Mouse (Mus musculus) thymus, postnatal 0 days (tissue): ENCODE data around the gene St6galnac5. TPM values are rescaled to one million over a fixed set of nuclear protein-coding genes. Genes with fewer than 3 reads are reported as not detected.
"Not testable (repeated sequence)": the region's sequence is repeated elsewhere in the genome, so short reads cannot be mapped to it uniquely, and the experiment has no call there.

Experiments used
- DNase-seq: peaks from one replicate; pipeline ENCODE4 v3.0.0-alpha.2; 2015; ENCODE audit warnings: low spot score
- polyA plus RNA-seq: library from polyadenylated mRNA; unstranded; fragments of >200 nt; fragmentation: Nextera tagmentation; extraction: Ambion mirVana; gene quantifications from 2 replicates; pipeline ENCODE4 v1.2.1, GENCODE M21; 2015

The St6galnac5 gene
- polyA plus RNA-seq, 1 experiment from 2014 or later = 0.23 TPM

DNA sequence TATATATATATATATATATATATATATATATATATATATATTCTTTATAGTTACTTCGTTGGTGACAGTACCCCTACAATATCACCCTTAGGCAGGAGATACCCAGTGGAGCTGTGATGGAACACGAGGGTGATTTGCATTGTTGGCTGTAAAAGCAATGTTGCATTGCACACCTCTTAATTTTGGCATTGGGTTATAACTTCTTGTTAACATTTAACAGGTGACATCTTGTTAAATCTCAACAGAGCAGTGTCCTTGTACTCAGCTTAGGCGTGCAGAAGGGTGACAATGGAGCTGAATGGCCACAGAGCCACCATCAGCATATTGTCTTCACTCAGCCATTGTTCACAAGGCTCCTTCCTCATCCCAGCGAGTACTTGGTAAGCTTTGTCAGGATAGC, 185.8 kb downstream of the St6galnac5 start:
- no peak for DNase-seq

DNA sequence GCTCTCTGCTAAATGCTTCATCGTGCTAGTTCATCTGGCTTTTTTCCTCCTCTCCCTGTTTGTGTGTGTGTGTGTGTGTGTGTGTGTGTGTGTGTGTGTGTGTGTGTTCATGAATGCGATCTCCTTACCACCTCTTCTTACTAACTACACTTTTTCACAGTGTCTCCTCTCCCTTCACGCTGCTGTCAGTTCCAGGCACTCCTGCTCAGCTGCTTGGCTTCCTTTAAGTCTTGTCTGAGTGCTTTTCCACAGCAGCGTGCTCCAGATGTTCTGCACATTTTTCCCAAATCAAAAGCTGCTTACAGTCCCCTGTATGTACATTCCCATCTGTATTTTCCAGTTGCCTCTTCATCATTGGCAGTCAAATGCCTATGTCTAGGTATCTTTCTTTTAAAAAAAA, 189.0 kb downstream of the St6galnac5 start:
- DNase-seq = no peak

DNA sequence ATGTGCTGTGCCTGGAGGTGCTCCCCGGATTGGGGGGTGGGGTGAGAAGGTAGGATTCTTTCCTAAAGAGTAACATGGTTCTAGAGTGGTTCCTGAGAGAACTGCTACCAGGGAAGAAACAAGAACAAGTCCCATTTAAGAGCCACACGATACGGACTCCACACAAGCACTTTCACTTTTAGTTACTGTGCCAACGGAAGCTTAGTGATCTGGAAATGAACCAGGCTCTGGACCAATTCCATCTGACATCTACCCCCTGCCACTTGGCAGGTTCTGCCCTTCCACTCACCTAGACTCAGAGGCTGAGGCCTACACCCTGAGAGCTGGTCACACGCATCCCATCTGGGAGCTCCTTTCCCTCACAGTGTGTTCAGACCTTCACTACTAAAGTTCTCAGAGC, 189.4 kb downstream of the St6galnac5 start:
- no peak for DNase-seq

DNA sequence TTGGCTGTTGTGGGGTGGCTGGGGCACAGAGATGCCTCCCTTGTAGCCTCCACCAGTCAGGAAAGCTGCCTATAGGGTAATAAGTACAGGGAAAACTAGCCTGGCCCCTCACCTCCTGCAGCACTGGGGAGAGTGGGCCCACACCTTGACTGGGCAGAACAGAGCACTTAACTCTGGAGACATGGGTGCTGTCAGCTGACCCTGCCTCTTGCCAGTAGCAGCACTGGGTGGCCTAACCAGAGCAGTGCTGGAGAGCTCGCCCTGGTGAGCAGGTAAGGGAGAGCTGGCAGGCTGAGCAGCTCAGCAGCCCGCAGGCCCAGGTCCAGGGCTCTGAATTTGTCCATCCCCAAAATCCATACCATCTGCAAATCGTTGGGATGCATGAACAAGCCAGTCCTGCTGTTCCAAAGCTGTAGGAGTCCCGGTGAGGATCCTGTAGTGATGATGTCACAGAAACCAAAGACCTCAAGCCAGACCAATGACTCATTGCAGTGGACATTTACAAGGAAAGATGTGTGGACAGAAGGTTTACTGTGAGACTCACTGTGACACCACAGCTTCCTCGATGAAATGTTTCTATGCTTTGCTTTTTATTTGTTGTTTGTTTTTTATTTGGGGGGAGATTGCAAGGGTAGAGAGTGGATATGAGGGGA, 193.6 kb downstream of the St6galnac5 start:
- DNase-seq = not testable (repeated sequence)

DNA sequence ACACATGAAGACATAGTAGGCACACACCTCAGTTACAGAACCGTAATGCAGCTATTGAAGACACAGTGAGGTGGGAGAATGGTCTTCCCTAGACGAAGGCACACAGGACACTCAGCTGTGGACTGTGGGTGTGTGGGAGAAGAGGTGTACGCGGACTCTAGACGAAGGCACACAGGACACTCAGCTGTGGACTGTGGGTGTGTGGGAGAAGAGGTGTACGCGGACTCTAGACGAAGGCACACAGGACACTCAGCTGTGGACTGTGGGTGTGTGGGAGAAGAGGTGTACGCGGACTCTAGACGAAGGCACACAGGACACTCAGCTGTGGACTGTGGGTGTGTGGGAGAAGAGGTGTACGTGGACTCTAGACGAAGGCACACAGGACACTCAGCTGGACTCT, 197.7 kb downstream of the St6galnac5 start:
- DNase-seq = not testable (repeated sequence)

DNA sequence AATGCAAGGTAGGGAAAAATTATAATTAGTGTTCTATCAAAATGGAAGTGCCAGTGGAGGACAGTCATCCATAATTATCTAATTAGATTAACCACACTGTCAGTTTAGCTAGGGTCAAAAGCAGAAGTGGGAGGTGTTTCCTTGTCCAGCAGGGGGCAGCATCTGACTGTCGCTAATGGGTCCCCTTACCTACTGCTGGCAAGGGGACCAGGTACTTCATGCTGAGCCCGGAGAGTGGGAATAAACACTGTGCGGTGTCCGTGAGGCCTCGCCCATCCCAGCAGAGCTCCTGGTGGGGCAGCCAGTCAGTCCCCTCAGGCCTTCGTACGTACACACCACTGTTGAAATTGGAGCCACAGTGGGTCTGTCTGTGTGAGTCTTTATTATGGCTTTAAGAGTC, 198.3 kb downstream of the St6galnac5 start:
- DNase-seq = peak; percentile 74

DNA sequence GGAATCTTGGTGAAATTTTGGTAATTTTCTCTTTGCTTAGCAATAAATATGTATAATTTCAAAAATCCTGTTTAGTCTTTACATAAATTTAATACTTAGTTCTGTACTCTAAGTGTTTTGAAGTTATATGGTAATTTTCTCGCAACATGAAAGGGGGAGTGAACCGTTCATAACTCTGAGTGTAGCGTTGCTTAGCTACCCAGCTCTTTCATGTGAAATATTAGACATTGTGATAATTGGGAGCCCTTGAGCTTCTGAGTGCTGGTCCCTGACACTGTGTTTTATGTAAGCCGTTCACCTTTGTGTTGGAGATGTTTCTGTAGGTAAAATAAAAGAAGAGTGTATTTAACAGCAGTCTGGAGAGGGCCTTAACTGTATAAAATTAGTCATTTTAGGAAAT, 202.2 kb downstream of the St6galnac5 start:
- DNase-seq = no peak

DNA sequence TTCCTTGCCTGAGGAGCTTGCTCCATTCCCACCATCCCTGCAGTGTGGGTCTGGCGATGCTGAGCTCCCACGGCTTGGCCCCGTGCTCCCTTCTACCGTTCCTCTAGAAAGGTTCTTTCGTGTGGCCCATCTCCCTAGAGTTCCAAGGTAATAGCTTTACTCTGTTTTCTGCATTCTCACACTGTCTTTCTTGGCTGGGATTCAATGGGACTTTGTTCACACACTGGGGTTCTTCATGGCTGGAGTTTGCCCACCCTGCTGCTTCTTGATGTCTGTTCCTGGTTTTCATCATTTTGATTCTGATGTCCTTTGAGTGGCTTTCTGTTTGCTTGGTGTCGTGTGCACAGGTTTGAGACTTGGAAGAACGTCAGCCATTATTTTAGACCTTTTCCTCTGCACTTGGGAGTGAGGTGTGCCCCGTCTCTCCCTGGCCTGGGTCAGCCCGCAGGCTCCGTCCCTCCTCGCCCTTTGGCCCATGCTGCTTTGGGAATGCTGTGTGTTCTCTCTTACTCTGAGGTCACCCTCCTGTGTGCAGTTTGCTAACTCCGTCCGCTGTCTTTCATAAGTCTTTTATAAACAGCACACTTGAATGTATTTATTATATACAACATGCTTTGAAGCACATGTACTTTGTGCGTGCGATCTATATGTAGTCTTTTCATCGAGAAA, 205.0 kb downstream of the St6galnac5 start:
- DNase-seq = no peak

DNA sequence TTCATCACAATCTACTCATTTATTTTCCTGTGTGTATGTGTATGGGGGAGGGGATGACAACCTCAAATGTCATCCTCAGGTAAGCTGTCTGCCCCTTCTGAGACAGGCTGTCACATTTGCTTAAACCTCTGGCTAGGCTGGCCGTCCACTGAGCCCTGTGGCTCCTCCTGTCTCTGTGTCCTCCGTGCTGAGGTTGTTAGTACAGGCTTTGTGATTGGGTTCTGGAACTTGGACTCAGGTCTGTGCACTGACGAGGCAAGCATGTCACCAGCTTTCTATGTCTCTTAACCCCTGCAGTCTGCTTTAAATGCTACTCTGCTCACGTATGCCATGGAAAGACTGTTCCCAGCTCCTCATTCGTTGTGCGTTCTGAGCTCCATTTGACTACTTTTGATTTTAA, 205.7 kb downstream of the St6galnac5 start:
- DNase-seq = no peak

DNA sequence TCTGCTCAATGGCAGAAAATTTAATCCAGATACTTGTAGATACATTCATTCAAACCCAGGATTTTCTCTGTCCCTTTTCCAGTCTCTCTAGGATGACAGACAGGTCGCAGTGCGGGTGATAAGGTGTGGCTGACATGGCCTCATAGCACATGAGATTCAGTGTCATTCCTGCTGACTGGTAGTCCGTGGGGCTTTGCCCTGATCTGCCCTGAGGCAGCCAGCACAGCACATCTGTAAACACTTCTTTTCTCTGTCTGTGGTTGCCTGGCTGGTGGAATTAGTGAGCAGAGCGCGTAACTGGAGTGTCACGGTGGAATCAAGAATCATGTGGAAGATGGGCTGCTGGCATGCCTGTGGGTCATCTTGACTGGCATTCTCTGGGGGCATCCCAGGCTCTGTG, 212.0 kb downstream of the St6galnac5 start:
- no peak for DNase-seq

DNA sequence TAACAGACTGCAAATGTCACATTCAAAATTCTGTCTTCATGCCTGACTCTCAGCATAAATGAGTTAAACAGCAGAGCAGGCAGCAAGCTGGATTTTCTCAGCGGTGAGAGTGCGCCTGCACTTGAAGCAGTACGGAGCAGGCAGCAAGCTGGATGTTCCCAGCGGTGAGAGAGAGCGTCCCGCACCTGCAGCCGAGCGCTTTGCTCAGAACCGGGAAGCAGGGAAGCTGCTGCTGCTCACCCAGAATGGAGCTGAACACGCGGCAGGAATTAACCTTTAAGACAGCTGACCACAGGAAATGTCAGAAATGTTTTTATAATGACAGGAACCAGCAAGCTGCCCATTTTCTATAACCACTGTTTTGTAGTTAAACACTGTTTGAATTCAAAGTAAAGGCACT, 214.6 kb downstream of the St6galnac5 start:
- DNase-seq = no peak
